Mouse (Mus musculus) MEL (cell line): ENCODE results near the gene Wiz. TPM values are rescaled to one million over a fixed set of nuclear protein-coding genes. Genes with fewer than 3 reads are reported as not detected.

Experiments
- DNase-seq: peaks from one replicate; pipeline ENCODE4 v3.0.0; 2011; ENCODE audit warnings: low read depth, low spot score
- H3K27ac ChIP-seq: 2 replicates; pipeline ENCODE4 v1.5.1; 2012; ENCODE audit warnings: low read depth, mild to moderate bottlenecking, control low read depth, low read length, moderate library complexity; ENCODE audit not compliant: control insufficient read depth
- H3K27me3 ChIP-seq, 2 experiments: fragments of 150-350 bp in 1 of 2; sonication (generic) in 1 of 2; 2 replicates each; pipeline ENCODE4 v1.6.1; 2012; ENCODE audit warnings: low read length in 2 of 2, mild to moderate bottlenecking in 2 of 2, improper control_type of control experiment in 1 of 2, moderate library complexity in 1 of 2; ENCODE audit not compliant: insufficient read depth in 2 of 2, control insufficient read depth in 1 of 2
- H3K36me3 ChIP-seq, 2 experiments: 2 replicates each; pipeline ENCODE4 v1.6.1; 2012 to 2014; ENCODE audit warnings: low read length in 2 of 2, improper control_type of control experiment in 1 of 2, inconsistent platforms in 1 of 2, mild to moderate bottlenecking in 1 of 2; ENCODE audit not compliant: insufficient read depth in 2 of 2, control insufficient read depth in 1 of 2
- H3K4me1 ChIP-seq, 2 experiments: fragments of 150-350 bp in 1 of 2; sonication (generic) in 1 of 2; 2 replicates each; pipeline ENCODE4 v1.6.1; 2012; ENCODE audit warnings: low read length in 2 of 2, improper control_type of control experiment in 1 of 2, mild to moderate bottlenecking in 1 of 2; ENCODE audit not compliant: insufficient read depth in 2 of 2, control insufficient read depth in 1 of 2
- H3K4me3 ChIP-seq, 2 experiments: fragments of 150-350 bp in 1 of 2; sonication (generic) in 1 of 2; 2 replicates each; pipeline ENCODE4 v1.5.1; 2012; ENCODE audit warnings: low read depth in 2 of 2, low read length in 2 of 2, mild to moderate bottlenecking in 2 of 2, moderate library complexity in 2 of 2, control low read depth in 1 of 2, improper control_type of control experiment in 1 of 2; ENCODE audit not compliant: control insufficient read depth in 1 of 2, insufficient read depth in 1 of 2
- H3K79me2 ChIP-seq: 2 replicates; pipeline ENCODE4 v1.6.1; 2012; ENCODE audit warnings: mild to moderate bottlenecking, low read length, moderate library complexity; ENCODE audit not compliant: control insufficient read depth, poor library complexity, insufficient read depth
- H3K9ac ChIP-seq: 2 replicates; pipeline ENCODE4 v1.6.1; 2012; ENCODE audit warnings: low read depth, mild to moderate bottlenecking, control low read depth, low read length, moderate library complexity; ENCODE audit not compliant: control insufficient read depth, poor library complexity, severe bottlenecking
- H3K9me3 ChIP-seq: fragments of 150-350 bp; sonication (generic); replicated peaks from 2 replicates; pipeline ENCODE4 v1.6.1; 2012; ENCODE audit warnings: mild to moderate bottlenecking, low read length, improper control_type of control experiment, moderate library complexity; ENCODE audit not compliant: insufficient read depth
- BHLHE40 ChIP-seq: IDR thresholded peaks from 2 replicates; pipeline ENCODE4 v1.6.1; 2012; ENCODE audit warnings: low read depth, mild to moderate bottlenecking, inconsistent platforms, low read length, improper control_type of control experiment, borderline replicate concordance
- ETS1 ChIP-seq: IDR thresholded peaks from 2 replicates; pipeline ENCODE4 v1.6.1; 2012; ENCODE audit warnings: low read depth, mild to moderate bottlenecking, inconsistent platforms, low read length, improper control_type of control experiment, moderate library complexity
- GATA1 ChIP-seq: IDR thresholded peaks from 2 replicates; pipeline ENCODE4 v1.6.1; 2011; ENCODE audit warnings: low read depth, low read length, improper control_type of control experiment
- HCFC1 ChIP-seq: IDR thresholded peaks from 2 replicates; pipeline ENCODE4 v1.6.1; 2012; ENCODE audit warnings: low read depth, mild to moderate bottlenecking, inconsistent platforms, low read length, improper control_type of control experiment, moderate library complexity
- JUND ChIP-seq: IDR thresholded peaks from 2 replicates; pipeline ENCODE4 v1.6.1; 2011; ENCODE audit warnings: low read depth, mild to moderate bottlenecking, improper control_type of control experiment, low read length
- KAT2A ChIP-seq: conservative IDR thresholded peaks from 2 replicates; pipeline ENCODE4 v1.6.1; 2012; ENCODE audit warnings: low read depth, low read length, improper control_type of control experiment, inconsistent platforms
- MAFK ChIP-seq: IDR thresholded peaks from 2 replicates; pipeline ENCODE4 v1.6.1; 2011; ENCODE audit warnings: low read depth, mild to moderate bottlenecking, low read length, improper control_type of control experiment, borderline replicate concordance
- MAX ChIP-seq: IDR thresholded peaks from 2 replicates; pipeline ENCODE4 v1.6.1; 2011; ENCODE audit warnings: low read length, improper control_type of control experiment
- MAZ ChIP-seq: IDR thresholded peaks from 2 replicates; pipeline ENCODE4 v1.6.1; 2012; ENCODE audit warnings: low read depth, mild to moderate bottlenecking, inconsistent platforms, low read length, improper control_type of control experiment
- MYC ChIP-seq: IDR thresholded peaks from 2 replicates; pipeline ENCODE4 v1.6.1; 2011; ENCODE audit warnings: low read depth, mild to moderate bottlenecking, low read length, improper control_type of control experiment, moderate library complexity
- POLR2AphosphoS2 ChIP-seq: IDR thresholded peaks from 2 replicates; pipeline ENCODE4 v1.6.1; 2011; ENCODE audit warnings: low read length, improper control_type of control experiment
- RAD21 ChIP-seq: IDR thresholded peaks from 2 replicates; pipeline ENCODE4 v1.6.1; 2011; ENCODE audit warnings: mild to moderate bottlenecking, low read depth, low read length, improper control_type of control experiment
- SIN3A ChIP-seq: IDR thresholded peaks from 2 replicates; pipeline ENCODE4 v1.6.1; 2012; ENCODE audit warnings: low read length, improper control_type of control experiment, inconsistent platforms
- TBP ChIP-seq: IDR thresholded peaks from 2 replicates; pipeline ENCODE4 v1.8.0; 2011; ENCODE audit warnings: low read depth, low read length, improper control_type of control experiment
- USF1 ChIP-seq: IDR thresholded peaks from 2 replicates; pipeline ENCODE4 v1.6.1; 2014; ENCODE audit warnings: low read depth, mild to moderate bottlenecking, inconsistent platforms, low read length, improper control_type of control experiment, moderate library complexity
- USF2 ChIP-seq, 2 experiments: IDR thresholded peaks; 2 replicates each; pipeline ENCODE4 v1.6.1; 2011 to 2012; ENCODE audit warnings: improper control_type of control experiment in 2 of 2, low read length in 2 of 2, borderline replicate concordance in 1 of 2, inconsistent platforms in 1 of 2, low read depth in 1 of 2, mild to moderate bottlenecking in 1 of 2; ENCODE audit not compliant: insufficient read depth in 1 of 2
- ZKSCAN1 ChIP-seq: IDR thresholded peaks from 2 replicates; pipeline ENCODE4 v1.6.1; 2012; ENCODE audit warnings: low read depth, mild to moderate bottlenecking, inconsistent platforms, low read length, improper control_type of control experiment, moderate library complexity
- ZMIZ1 ChIP-seq: IDR thresholded peaks from 2 replicates; pipeline ENCODE4 v1.6.1; 2012; ENCODE audit warnings: low read depth, mild to moderate bottlenecking, inconsistent platforms, low read length, improper control_type of control experiment, moderate library complexity
- ZNF384 ChIP-seq: IDR thresholded peaks from 2 replicates; pipeline ENCODE4 v1.6.1; 2012; ENCODE audit warnings: low read depth, mild to moderate bottlenecking, inconsistent platforms, low read length, improper control_type of control experiment
- polyA plus RNA-seq, 2 experiments: library from polyadenylated mRNA; stranded (reverse) in 1 of 2; unstranded in 1 of 2; fragments of >175 nt in 1 of 2; fragments of >200 nt in 1 of 2; gene quantifications; 2 replicates each; pipeline versions ENCODE4 v1.2.1 to v1.2.4; 2012; ENCODE audit warnings: low replicate concordance in 2 of 2, low read depth in 1 of 2; ENCODE audit not compliant: insufficient read length in 2 of 2, insufficient read depth in 1 of 2, missing spikeins in 1 of 2
- total RNA-seq: library from RNA; depleted of rRNA; stranded (reverse); fragments of 300-350 nt; gene quantifications from 2 replicates; pipeline ENCODE4 v1.2.3, GENCODE M21; 2012

Gene Wiz
- total and polyA plus RNA-seq, 3 experiments, result 4.4 to 44.1 TPM; not detected in 1

- H3K4me3 ChIP-seq, result no peak overlapping the region
- H3K9me3 ChIP-seq, result no peaks in the 10 kb centered on the region
- H3K79me2 ChIP-seq, result no peaks in the 10 kb centered on the region
Observed at GRCm38 (mm10) chr17:32334921-32335320, 54.3 kb downstream of the Wiz start.

GRCm38 (mm10) chr17:32333675-32334303 is 55.5 kb downstream of the Wiz start:
- DNase-seq, result no peak
- H3K9ac ChIP-seq, result no peak overlapping the region
- H3K79me2 ChIP-seq, result no peaks in the 10 kb centered on the region
- no peaks in the 10 kb centered on the region for H3K4me1 ChIP-seq
- no peak overlapping the region for H3K27ac ChIP-seq
- no peak overlapping the region for H3K4me3 ChIP-seq
- H3K27me3 ChIP-seq, result no peaks in the 10 kb centered on the region
- H3K9me3 ChIP-seq, result no peaks in the 10 kb centered on the region
- peaks cover 0 to 7% of the 10 kb centered on the region in 2 experiments; a peak in 2 of 4 replicates for H3K36me3 ChIP-seq
- no peak for TF ChIP-seq SIN3A
- TF ChIP-seq MAFK, result no peak
- no peak for TF ChIP-seq USF2 (IDR thresholded peaks at IDR 0.05; ENCODE audit: borderline replicate concordance in 1 of 2, insufficient read depth in 1 of 2, low read depth in 1 of 2, low read length in 2 of 2)
- no peak for TF ChIP-seq MAZ
- no peak for TF ChIP-seq ZKSCAN1
- TF ChIP-seq MAX, result no peak
- no peak for TF ChIP-seq BHLHE40
- no peak for TF ChIP-seq HCFC1
- TF ChIP-seq ETS1, result no peak
- no peak for TF ChIP-seq USF1
- no peak for TF ChIP-seq JUND
- no peak for TF ChIP-seq MYC
- no peak for TF ChIP-seq GATA1
- no peak for TF ChIP-seq POLR2AphosphoS2

More at GRCm38 (mm10) chr17:32334921-32335320, 54.3 kb downstream of the Wiz start:
- DNase-seq, result no peak
- peaks cover 2 to 4% of the 10 kb centered on the region in 2 experiments; a peak in 3 of 4 replicates for H3K4me1 ChIP-seq
- TF ChIP-seq ZMIZ1 (no peak), ZNF384 (no peak), TBP (no peak), BHLHE40 (no peak), MAFK (no peak), MAZ (no peak), USF1 (no peak), RAD21 (no peak), KAT2A (no peak)
- TF ChIP-seq, all 39 proteins: peak for 0
- H3K27me3 ChIP-seq, result no peaks in the 10 kb centered on the region
- H3K27ac ChIP-seq, result no peak overlapping the region
- H3K9ac ChIP-seq, result no peak overlapping the region
- peaks cover 2 to 10% of the 10 kb centered on the region in 2 experiments; a peak in 2 of 4 replicates for H3K36me3 ChIP-seq
